Mouse (Mus musculus): Measurements from ENCODE around the gene Glrx5.

DNA sequence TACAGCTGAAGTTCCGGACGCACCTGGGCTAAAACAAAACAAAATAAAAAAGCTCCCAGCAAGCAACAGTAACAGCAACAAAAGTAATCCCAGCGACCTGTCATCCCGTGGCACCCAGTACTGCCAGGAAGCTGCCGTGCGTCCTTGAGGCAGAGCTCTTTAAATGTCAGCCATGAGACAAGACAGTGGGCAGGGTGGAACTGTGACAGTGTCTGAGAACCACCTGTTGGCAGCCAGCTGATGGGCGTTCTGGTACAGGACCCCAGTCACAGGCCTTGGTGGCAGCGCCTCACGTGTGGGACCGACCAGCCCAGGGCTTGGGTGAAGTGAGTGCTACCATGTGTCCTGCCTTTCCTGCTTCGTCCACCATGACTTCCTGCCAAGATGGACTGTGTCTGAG is 5.7 kb downstream of the Glrx5 start:
- TF ChIP-seq KAT2A (IDR thresholded peaks at IDR 0.05; ENCODE audit: insufficient replicate concordance, low read length): no peak
- TF ChIP-seq PAX5 (IDR thresholded peaks at IDR 0.05; ENCODE audit: low read length): no peak
- TF ChIP-seq TCF12 (IDR thresholded peaks at IDR 0.05; ENCODE audit: low read depth, low read length): no peak
- no peak for TF ChIP-seq MAX (IDR thresholded peaks at IDR 0.05; ENCODE audit: low read length)
- TF ChIP-seq EP300 (IDR thresholded peaks at IDR 0.05; ENCODE audit: low read length): no peak
- TF ChIP-seq CTCF (conservative IDR thresholded peaks at IDR 0.05 in 1 of 2, IDR thresholded peaks at IDR 0.05 in 1 of 2; ENCODE audit: low read depth in 2 of 2, low read length in 2 of 2): no peak

Measured in CH12.LX (cell line).